Mouse (Mus musculus) liver, embryonic 12.5 days (tissue): Measurements from ENCODE around the gene Tulp1. TPM values are rescaled to one million over a fixed set of nuclear protein-coding genes. Genes with fewer than 3 reads are reported as not detected.
"Not testable (repeated sequence)": the region's sequence is repeated elsewhere in the genome, so short reads cannot be mapped to it uniquely, and the experiment has no call there.

Experiments
- ATAC-seq: fragments of 200-750 bp; cut with Nextera tagmentation; 2 replicates; pipeline ENCODE4 v1.8.0; 2017; ENCODE audit warnings: moderate number of reproducible peaks, mild to moderate bottlenecking, moderate library complexity
- H3K27ac ChIP-seq: fragments of 300-500 bp; sonication (generic); 2 replicates; pipeline ENCODE4 v1.5.1; 2016; ENCODE audit warnings: mild to moderate bottlenecking
- H3K27me3 ChIP-seq: fragments of 300-500 bp; sonication (generic); replicated peaks from 2 replicates; pipeline ENCODE4 v1.6.1; 2016; ENCODE audit warnings: mild to moderate bottlenecking, moderate library complexity
- H3K36me3 ChIP-seq: fragments of 300-500 bp; sonication (generic); 2 replicates; pipeline ENCODE4 v1.6.1; 2016; ENCODE audit warnings: mild to moderate bottlenecking, moderate library complexity
- H3K4me1 ChIP-seq: fragments of 300-500 bp; sonication (generic); 2 replicates; pipeline ENCODE4 v1.6.1; 2016
- H3K4me2 ChIP-seq: fragments of 300-500 bp; sonication (generic); 2 replicates; pipeline ENCODE4 v1.6.1; 2016; ENCODE audit warnings: mild to moderate bottlenecking, moderate library complexity
- H3K4me3 ChIP-seq: fragments of 300-500 bp; sonication (generic); 2 replicates; pipeline ENCODE4 v1.5.1; 2016; ENCODE audit warnings: mild to moderate bottlenecking, moderate library complexity
- H3K9ac ChIP-seq: fragments of 300-500 bp; sonication (generic); 2 replicates; pipeline ENCODE4 v1.6.1; 2016; ENCODE audit warnings: mild to moderate bottlenecking, moderate library complexity
- H3K9me3 ChIP-seq: fragments of 300-500 bp; sonication (generic); replicated peaks from 2 replicates; pipeline ENCODE4 v1.6.1; 2016; ENCODE audit warnings: mild to moderate bottlenecking, moderate library complexity
- WGBS: fragments of 180-500 bp; shearing (Covaris S2); methylation state at CpG from one replicate; pipeline ENCODE4 v1.1.7; 2016; ENCODE audit not compliant: insufficient replicate concordance; 5-methylcytosine and 5-hydroxymethylcytosine counted together
- polyA plus RNA-seq: library from polyadenylated mRNA; unstranded; fragments of >200 nt; fragmentation: Nextera tagmentation; extraction: Ambion mirVana; gene quantifications from 2 replicates; pipeline ENCODE4 v1.2.1, GENCODE M21; 2016

Gene Tulp1
- polyA plus RNA-seq, 1 experiment from 2014 or later = 1.4 TPM

- Histone ChIP-seq H3K4me2 (peak overlapping the region; percentile 3; the same call in 1 of the 2 replicates), H3K9me3 (no peaks in the 10 kb centered on the region), H3K27ac (peak overlapping the region; percentile 53), H3K4me1 (peaks cover 50% of the 10 kb centered on the region), H3K27me3 (peaks cover 14% of the 10 kb centered on the region), H3K36me3 (peaks cover 65% of the 10 kb centered on the region), H3K9ac (no peak overlapping the region), H3K4me3 (no peak overlapping the region)
- 37% methylated on average over 13 of the region's 13 CpGs for WGBS
- ATAC-seq = no peak; the same call in 1 of the 2 replicates
Observed at GRCm38 (mm10) chr17:28332113-28332914, 32.7 kb downstream of the Tulp1 start.

- Histone ChIP-seq H3K27me3 (peaks cover 14% of the 10 kb centered on the region), H3K36me3 (peaks cover 63% of the 10 kb centered on the region), H3K4me2 (peak overlapping the region; percentile 85), H3K9ac (peak overlapping the region; percentile 8; the same call in 1 of the 2 replicates), H3K27ac (peak overlapping the region; percentile 53), H3K4me3 (no peak overlapping the region), H3K9me3 (no peaks in the 10 kb centered on the region), H3K4me1 (peaks cover 52% of the 10 kb centered on the region)
- 17% methylated on average over 5 of the region's 7 CpGs for WGBS
- ATAC-seq = peak; percentile 7; the same call in 1 of the 2 replicates
Observed at GRCm38 (mm10) chr17:28331241-28332112, 33.5 kb downstream of the Tulp1 start.

DNA sequence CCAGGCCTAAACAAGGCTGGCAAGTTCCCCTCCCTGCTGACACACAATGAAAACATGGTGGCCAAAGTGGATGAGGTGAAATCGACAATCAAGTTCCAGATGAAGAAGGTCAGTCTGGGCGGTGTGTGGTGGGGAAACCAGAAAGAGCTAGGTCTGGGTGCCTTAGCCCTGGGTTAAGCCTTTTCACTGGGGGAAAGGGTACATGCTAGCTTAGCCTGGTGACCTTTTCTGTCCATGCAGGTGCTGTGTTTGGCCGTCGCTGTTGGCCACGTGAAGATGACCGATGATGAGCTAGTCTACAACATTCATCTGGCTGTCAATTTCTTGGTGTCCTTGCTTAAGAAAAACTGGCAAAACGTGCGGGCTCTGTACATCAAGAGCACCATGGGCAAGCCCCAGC is 34.4 kb downstream of the Tulp1 start:
- Histone ChIP-seq H3K27me3 (peaks cover 11% of the 10 kb centered on the region), H3K9ac (peak overlapping the region; percentile 97; the same call in 1 of the 2 replicates), H3K36me3 (peaks cover 60% of the 10 kb centered on the region), H3K27ac (peak overlapping the region; percentile 96), H3K4me2 (peak overlapping the region; percentile 85), H3K4me1 (peaks cover 52% of the 10 kb centered on the region), H3K4me3 (peak overlapping the region; percentile 82)
- H3K9me3 ChIP-seq, ATAC-seq: not testable (repeated sequence)
- WGBS = 50% methylated on average over 8 of the region's 8 CpGs

DNA sequence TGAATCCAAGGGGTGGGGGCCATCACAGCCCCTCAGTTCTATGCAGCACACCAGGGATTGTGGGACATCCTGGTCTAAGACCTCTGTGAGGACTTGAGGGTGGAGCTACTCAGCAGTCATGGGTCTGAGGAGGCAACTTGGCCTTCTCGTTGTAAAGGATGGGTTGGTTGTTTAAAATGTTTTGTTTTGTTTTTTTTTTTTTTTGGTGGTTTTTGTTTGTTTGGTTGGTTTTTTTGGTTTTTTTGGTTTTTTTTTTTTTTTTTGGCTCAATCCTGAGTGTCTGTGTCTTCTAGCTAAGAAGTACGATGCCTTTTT is 34.8 kb downstream of the Tulp1 start:
- Histone ChIP-seq H3K36me3 (peaks cover 60% of the 10 kb centered on the region), H3K4me2 (peak overlapping the region; percentile 85), H3K4me1 (peaks cover 52% of the 10 kb centered on the region), H3K9me3 (no peaks in the 10 kb centered on the region), H3K27me3 (peaks cover 11% of the 10 kb centered on the region), H3K27ac (peak overlapping the region; percentile 96), H3K9ac (peak overlapping the region; percentile 97), H3K4me3 (peak overlapping the region; percentile 82)
- no peak for ATAC-seq
- WGBS = 41% methylated on average over 2 of the region's 2 CpGs

DNA sequence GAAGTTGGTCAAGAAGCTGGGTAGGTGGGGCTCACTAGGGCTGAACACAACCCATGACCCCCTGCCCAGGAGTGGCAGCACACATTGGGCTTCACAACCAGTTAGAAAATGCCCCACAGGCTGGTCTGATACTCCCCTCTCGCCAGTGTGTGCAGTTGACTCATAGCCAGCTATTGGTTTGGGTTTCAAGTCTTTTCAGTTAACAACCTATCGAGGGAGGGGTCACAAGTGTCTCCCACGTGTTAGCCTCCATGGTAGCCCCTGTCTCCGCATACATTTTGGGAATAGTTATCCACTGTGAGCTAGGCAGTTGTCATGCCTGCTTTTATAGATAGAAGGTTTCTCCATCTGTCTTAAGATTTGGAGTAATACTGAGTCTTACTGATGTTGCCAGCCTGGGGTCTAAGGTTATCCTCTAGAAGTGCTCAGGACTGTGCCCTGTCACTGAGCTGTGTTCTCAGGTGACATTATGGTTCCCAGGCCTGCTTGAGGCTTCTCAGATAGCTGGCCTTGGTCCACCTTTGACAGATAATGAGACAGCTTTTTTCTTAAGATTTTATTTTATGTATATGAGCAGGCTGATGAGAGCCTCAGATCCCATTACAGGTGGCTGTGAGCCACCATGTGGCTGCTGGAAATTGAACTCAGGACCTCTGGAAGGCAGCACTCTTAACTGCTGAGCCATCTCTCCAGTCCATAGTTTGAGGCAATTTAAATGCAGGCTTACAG is 35.4 kb downstream of the Tulp1 start:
- WGBS = 3% methylated on average over 4 of the region's 4 CpGs
- Histone ChIP-seq H3K27me3 (peaks cover 11% of the 10 kb centered on the region), H3K9me3 (0 out of 2 replicates have a peak, but pooled peaks cover 2% of the 10 kb centered on the region), H3K4me1 (peaks cover 52% of the 10 kb centered on the region), H3K36me3 (peaks cover 65% of the 10 kb centered on the region), H3K4me2 (peak overlapping the region; percentile 85), H3K27ac (peak overlapping the region; percentile 96), H3K4me3 (peak overlapping the region; percentile 82), H3K9ac (peak overlapping the region; percentile 97)
- ATAC-seq = no peak

- Histone ChIP-seq H3K9me3 (peaks cover 8% of the 10 kb centered on the region; the same call in 1 of the 2 replicates), H3K27me3 (peaks cover 11% of the 10 kb centered on the region), H3K4me2 (peak overlapping the region; percentile 85), H3K9ac (peak overlapping the region; percentile 97), H3K36me3 (peaks cover 70% of the 10 kb centered on the region), H3K4me1 (peaks cover 52% of the 10 kb centered on the region), H3K4me3 (peak overlapping the region; percentile 82), H3K27ac (peak overlapping the region; percentile 96)
- peak; percentile 18; the same call in 1 of the 2 replicates for ATAC-seq
- 0% methylated on average over 25 of the region's 25 CpGs for WGBS
Observed at GRCm38 (mm10) chr17:28328946-28329345, 36.1 kb downstream of the Tulp1 start.

GRCm38 (mm10) chr17:28328366-28328928 is 36.6 kb downstream of the Tulp1 start, which contains the start of gene Rpl10a:
Gene Rpl10a, plus strand, starts transcription at chr17:28328471.
- Histone ChIP-seq H3K36me3 (peaks cover 75% of the 10 kb centered on the region), H3K27me3 (peaks cover 6% of the 10 kb centered on the region), H3K4me1 (peaks cover 48% of the 10 kb centered on the region), H3K4me3 (peak within 1 kb of the TSS; percentile 82), H3K27ac (peak within 1 kb of the TSS; percentile 96), H3K9ac (peak within 1 kb of the TSS; percentile 97), H3K9me3 (peaks cover 8% of the 10 kb centered on the region; the same call in 1 of the 2 replicates), H3K4me2 (peak within 1 kb of the TSS; percentile 85)
- ATAC-seq = peak; percentile 81
- WGBS = under 1% methylated on average over 67 of the region's 67 CpGs

DNA sequence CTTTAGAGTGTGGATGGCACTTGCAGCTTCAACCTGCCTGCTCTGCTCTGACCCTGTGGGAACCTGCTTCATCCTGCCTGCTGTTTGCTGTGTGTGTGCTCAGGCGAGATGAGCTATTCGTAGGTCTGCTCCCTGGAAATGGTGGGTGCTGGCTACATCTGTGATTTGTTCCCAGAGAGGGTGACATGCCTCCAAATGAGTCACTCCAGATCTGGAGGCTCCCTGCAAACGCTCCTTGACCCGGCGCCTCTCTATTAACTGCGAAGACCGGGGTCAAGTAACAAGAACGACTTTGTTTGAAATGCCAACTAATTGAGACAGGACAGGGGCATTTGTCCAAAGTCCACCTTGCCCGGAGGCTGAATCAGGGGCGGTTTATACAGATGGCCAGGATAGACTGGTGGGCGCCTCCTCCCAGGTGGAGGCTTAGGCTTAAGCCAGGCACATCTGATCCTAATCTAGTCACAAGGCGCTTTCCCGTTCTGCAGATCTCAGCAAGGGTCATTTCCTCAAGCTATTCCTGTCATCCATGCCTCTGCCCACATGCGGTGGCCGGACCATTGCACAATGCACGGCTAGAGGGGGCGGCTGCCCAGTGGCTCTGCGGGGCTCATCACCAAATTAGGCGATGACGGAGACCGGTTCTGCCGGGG is 37.2 kb downstream of the Tulp1 start:
- Histone ChIP-seq H3K4me2 (peak overlapping the region; percentile 85), H3K27me3 (no peaks in the 10 kb centered on the region), H3K36me3 (peaks cover 77% of the 10 kb centered on the region), H3K9me3 (peaks cover 8% of the 10 kb centered on the region; the same call in 1 of the 2 replicates), H3K4me1 (peaks cover 42% of the 10 kb centered on the region), H3K4me3 (peak overlapping the region; percentile 82), H3K9ac (peak overlapping the region; percentile 78), H3K27ac (peak overlapping the region; percentile 96)
- peak; percentile 17; the same call in 1 of the 2 replicates for ATAC-seq
- 20% methylated on average over 22 of the region's 22 CpGs for WGBS

GRCm38 (mm10) chr17:28326951-28327350 is 38.1 kb downstream of the Tulp1 start:
- Histone ChIP-seq H3K27me3 (no peaks in the 10 kb centered on the region), H3K9me3 (peaks cover 8% of the 10 kb centered on the region; the same call in 1 of the 2 replicates), H3K4me2 (no peak overlapping the region), H3K36me3 (peaks cover 77% of the 10 kb centered on the region), H3K4me3 (no peak overlapping the region), H3K27ac (peak overlapping the region; percentile 96; the same call in 1 of the 2 replicates), H3K9ac (no peak overlapping the region), H3K4me1 (peaks cover 33% of the 10 kb centered on the region)
- no peak for ATAC-seq
- WGBS = 84% methylated on average over 3 of the region's 3 CpGs

DNA sequence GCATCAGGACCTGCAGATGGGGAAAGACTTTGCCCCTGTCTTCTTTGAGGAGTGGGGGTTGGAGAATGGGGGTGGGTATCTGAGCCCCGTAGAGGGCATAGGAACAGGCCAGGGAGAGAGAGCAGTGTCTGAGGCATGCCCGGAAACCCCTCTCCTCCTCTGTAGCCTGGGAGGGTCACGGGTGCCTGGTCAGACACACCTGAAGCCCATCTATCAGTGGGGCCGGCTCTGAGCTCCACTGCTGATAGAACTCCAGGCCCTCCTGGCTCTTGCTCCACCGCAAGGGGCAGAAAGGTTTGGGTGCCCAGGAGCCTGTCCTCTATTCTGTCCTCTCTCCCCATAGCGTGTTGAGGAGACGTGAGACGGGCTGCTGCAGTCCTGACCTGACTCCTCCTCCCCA is 39.3 kb downstream of the Tulp1 start:
- no peak for ATAC-seq
- H3K27me3 ChIP-seq = no peaks in the 10 kb centered on the region
- peaks cover 69% of the 10 kb centered on the region for H3K36me3 ChIP-seq
- H3K4me3 ChIP-seq = no peak overlapping the region
- no peak overlapping the region for H3K4me2 ChIP-seq
- H3K27ac ChIP-seq = no peak overlapping the region
- H3K9me3 ChIP-seq = peaks cover 8% of the 10 kb centered on the region; the same call in 1 of the 2 replicates
- WGBS = 87% methylated on average over 8 of the region's 8 CpGs
- no peak overlapping the region for H3K9ac ChIP-seq
- peaks cover 22% of the 10 kb centered on the region for H3K4me1 ChIP-seq
